Mouse (Mus musculus): Measurements from ENCODE around the gene Ccdc57.
A peak's percentile ranks its signal among the peaks of the same experiment; 100 is the strongest.
"Not testable (repeated sequence)": the region's sequence is repeated elsewhere in the genome, so short reads cannot be mapped to it uniquely, and the experiment has no call there.

The Ccdc57 gene

GRCm38 (mm10) chr11:120852083-120852935 lies 80.4 kb downstream of the Ccdc57 start:
- peak; percentile 25 for DNase-seq (ENCODE audit: low read depth, low spot score)

DNA sequence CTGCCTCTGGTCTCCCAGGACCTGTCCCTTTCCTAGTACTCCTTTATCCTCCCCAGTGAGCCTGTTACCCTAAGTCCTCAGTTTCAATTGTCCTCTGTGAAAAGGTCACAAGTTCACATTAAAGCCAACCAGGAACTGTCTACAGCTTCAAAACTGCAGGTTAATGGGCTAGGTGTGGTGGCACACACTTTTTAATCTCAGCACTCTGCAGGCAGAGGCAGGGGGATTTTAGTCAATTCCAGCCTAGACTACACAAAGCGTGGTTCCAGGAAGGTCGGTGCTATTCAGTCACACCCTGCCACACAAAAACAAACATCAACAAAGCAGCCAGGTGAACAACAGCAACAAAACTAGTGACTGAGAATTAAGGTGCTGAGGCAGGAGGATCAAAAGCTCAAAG lies 81.1 kb downstream of the Ccdc57 start:
- DNase-seq (ENCODE audit: low read depth, low spot score): no peak

DNA sequence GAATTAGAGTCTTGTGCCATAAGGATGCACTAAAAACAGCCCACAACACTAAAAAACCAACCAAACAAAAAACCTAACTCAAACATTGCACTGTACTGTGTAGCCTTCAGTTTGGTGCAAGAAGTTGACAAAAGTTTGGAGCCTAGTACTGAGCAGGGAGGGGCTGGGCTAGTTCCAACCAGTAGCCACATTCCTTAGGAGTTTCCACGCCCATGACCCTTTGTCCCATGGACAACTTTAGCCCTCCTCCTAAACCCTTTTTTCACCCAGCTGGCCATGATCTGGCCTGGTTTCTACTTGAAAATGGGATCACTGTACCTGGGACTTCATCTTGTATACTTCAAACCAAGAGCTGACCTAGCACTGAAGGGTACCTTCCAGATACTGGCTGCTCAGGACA lies 81.5 kb downstream of the Ccdc57 start:
- DNase-seq (ENCODE audit: low read depth, low spot score): no peak

DNA sequence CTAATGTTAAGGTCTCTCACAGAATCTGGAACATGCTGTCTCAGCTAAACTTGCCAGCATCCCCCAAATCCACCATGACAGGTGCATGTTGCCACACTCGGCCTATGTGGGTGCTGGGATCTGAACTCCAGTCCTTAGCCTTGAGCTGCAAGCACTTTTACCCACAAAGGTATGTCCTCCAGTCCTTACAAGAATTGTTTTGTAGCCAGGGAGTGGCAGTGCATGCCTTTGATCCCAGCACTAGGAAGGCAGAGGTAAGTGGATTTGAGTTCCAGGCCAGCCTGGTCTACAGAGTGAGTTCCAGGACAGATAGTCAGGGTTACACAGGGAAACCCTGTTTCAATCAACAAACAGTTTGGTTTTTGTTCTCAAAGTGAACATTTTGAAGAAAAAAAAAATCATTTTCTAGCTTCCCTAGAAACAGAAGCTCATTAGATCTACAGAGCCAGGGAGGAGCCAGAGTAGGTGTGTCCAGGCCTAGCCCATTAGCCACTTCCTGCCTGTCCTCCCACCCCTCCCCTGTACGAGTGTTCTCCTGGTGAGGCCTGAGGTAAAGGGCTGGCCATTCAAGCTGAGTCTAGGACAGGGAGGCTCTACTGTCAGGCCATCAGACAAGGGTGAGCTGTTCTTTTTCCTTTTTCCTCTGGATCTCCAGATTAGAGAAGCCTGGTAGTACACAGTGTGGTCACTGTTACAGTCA lies 82.2 kb downstream of the Ccdc57 start:
- DNase-seq (ENCODE audit: low read depth, low spot score): no peak

DNA sequence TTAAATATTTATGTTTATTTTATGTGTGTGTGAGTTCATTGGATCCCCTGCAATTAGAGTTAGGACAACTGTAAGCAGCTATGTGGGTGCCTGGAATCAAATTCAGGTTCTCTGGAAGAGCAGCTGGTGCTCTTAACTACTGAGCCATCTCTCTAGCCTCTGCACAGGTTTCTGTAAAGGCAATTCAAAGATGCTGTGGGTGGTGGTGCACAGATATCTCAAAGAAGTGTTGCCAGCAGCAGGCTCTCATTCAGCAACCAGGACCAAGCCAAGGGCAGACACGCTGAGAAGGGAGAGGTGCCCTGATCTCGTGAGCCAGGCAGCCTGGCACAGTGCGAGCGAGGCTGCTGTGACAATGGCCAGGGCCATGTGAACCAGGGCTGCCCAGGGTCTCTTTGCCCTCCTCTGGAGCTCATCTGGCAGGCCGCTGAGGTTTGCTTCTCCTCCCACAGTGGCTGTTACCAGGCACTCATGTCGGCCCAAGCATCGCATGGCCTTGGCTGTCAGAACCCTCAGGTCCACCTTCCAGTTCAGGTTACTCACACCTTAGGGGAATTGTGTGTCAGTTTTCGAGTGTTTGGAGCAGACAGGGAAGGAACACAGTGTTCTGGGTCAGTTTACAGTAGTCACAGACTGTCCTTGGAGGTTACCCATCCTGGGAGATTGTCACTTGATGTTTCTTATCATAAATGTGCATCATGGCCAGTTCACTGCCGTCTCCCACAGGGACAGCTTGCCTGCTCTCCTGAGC lies 85.8 kb downstream of the Ccdc57 start:
- DNase-seq (ENCODE audit: low read depth, low spot score): peak; percentile 56

DNA sequence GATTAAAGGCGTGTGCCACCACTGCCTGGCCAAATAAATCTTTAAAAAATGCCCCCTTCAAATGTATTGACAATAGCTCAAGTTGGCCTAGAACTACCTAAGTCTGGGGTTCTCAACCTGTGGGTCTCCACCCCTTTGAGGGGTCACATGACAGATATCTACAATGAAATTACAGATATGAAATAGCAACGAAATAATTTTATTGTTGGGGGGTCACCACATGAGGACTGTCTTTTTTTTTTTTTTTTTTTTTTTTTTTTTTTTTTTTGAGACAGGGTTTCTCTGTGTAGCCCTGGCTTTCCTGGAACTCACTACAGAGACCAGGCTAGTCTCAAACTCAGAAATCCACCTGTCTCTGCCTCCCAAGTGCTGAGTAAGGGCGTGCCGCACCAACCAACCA lies 88.3 kb downstream of the Ccdc57 start:
- DNase-seq (ENCODE audit: low read depth, low spot score): no peak

- no peak for DNase-seq (ENCODE audit: low read depth, low spot score)
Measured at GRCm38 (mm10) chr11:120833555-120834280, 99.0 kb downstream of the Ccdc57 start.

GRCm38 (mm10) chr11:120832962-120833361 lies 99.7 kb downstream of the Ccdc57 start:
- not testable (repeated sequence) for DNase-seq (ENCODE audit: low read depth, low spot score)

DNA sequence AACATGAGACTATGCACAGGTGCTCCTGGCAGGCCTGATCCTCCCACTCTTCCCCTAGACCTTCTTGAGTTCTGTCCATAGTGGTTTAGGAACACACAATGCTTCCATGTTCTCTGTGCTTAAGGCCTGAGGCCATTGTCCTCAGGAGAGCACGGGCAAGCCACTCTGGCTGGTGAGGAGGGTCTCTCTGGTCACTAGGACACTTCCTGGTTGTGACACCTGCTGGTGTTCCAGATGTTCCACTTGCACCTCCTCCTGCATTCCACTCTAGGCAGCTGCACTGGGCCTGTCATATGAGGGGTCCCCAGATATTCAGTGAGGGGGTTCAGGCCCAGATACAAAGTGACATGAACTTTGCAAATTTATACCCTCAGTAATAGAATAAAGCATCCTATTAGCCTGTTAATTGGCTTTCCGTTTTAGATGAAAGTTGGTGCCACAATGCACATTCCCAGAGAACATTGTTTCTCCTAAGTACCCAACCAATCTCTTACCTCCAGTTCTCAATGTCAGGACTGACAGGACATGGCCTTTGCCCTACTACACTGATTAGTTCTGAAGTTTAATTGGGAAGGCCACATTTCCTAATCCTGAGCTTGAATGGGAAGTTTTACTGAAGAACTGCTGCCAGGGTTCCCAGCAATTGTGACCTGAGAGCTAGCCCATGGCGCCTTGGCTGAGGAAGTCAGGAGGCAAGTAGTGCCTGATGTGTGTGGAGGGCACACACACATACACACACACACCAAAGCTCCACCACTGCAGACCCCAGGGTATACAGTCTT lies 100.8 kb downstream of the Ccdc57 start:
- DNase-seq (ENCODE audit: low read depth, low spot score): no peak

GRCm38 (mm10) chr11:120830686-120831085 lies 102.0 kb downstream of the Ccdc57 start:
- DNase-seq (ENCODE audit: low read depth, low spot score): no peak

DNA sequence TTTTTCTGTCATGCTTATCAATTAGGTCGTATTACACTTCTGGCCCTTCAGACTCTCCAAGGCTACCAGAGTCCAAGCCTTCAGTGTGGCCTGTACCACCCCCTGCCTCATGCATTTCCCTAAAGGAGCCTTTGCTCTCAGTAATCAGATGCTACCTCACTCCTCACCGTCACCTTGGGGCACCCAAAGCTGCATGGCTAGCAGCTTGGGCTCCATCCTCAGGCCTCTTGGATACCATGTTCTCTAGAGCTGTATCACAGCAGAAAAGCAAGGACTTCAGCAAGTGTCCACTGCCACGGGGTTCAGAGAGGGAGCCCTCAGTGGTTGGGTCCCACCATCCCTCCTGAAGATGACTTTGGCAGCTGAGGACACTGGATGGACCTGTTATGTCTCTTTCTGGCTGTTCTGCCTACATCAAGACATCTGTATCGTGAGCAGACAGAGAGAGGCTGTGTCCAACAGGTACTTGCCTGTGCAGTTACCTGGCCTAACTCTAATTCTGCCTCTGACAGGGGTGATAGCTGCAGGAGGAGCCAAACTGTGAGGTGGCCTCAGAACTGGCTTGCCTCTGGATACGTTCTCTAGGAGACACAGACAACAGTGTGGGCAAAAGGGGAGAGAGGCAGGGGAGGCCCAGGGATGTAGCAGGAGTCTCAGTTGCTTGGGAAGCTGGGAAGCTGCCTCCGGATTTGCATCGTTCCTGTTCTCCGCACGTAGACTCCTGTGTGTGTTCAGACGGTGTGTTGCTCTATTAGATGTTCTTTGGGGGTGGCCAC lies 102.7 kb downstream of the Ccdc57 start:
- no peak for DNase-seq (ENCODE audit: low read depth, low spot score)

DNA sequence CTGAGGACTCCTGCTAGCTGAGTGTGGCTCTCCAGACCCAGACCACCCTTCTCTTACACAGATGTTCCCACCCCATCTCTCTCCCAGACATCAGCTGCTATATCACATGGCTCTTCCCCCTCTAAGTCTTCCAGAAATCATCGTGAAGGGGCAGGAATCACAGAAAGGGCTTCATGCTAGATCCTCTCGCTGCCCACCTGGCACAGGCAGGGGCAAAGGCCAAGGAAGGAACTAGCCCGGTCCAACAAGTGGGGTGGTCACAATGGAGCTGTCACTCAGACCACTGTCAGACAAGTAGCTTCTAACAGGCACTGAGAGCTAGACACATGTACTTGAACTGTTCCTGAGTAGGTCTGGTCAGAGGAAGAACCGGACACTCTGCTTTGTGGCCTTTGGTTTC lies 104.3 kb downstream of the Ccdc57 start:
- DNase-seq (ENCODE audit: low read depth, low spot score): no peak

DNA sequence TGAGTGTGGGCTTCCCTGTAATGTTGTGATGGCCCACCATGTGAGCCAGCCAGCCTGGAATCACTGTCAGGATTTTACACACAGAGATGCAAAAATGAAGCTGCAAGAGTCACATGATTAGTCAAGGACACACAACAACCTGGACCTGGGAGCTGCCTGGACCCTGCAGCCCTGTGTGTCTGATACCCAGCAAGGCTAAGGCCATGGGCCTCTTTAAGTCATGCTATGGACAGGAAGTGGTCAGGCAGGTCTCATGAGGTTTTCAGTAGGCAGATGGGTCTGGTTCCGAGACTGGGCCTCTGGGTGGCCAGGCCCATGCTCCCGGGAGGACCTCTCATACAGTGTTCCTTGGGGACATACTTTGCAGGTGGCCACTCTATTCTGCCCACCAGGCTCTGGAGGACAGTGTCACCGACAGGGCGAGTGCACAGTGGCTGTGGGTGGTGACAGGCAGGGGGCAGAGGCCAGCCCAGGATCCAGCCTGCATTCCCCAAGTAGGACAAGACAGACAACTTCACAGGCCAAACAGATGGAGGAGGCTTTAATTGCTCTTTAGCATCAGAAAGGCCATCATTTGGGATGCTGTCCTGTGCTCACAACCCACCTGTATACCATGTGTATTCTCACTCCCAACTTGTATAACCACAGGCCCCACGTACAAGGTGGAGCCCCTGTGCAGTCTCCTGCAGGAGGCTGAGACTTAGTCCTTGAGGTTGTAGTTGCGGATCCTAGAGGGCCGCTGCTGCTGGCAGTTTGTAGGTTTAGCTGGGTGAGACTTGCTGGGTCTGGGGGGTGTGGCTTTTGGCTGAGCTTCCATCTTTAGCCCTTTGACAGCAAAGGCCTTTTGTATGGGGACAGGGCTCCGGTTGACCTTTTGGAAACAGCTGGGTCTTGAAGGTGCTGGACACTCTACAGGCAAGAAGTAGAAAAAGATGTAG lies 106.4 kb downstream of the Ccdc57 start:
- DNase-seq (ENCODE audit: low read depth, low spot score): no peak

GRCm38 (mm10) chr11:120825289-120825863 lies 107.3 kb downstream of the Ccdc57 start:
- no peak for DNase-seq (ENCODE audit: low read depth, low spot score)

DNA sequence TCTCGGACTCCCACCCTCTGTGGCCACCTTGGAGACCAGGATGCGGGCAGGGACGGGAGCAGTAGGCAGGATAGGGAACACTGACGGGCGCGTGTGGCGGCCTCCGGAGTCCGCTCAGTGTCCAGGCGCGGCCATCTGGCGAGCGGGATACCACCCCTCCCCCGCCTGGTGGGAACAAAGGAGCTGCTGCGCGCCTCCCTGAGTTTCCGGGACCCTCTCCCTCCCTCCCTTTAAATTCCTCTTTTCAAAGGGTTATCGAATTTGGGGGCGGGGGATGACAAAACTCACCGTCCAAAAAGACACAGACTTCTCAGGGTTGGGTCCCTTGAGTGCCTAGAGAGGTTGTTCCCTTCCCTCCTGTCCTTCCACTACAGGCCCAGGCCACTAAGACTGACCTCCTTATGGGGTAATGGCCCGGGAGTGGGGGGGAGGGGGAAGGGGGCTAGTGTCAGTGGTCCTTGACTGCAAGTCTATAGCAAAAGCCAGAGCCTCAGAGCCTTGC lies 107.8 kb downstream of the Ccdc57 start:
- no peak for DNase-seq (ENCODE audit: low read depth, low spot score)

DNA sequence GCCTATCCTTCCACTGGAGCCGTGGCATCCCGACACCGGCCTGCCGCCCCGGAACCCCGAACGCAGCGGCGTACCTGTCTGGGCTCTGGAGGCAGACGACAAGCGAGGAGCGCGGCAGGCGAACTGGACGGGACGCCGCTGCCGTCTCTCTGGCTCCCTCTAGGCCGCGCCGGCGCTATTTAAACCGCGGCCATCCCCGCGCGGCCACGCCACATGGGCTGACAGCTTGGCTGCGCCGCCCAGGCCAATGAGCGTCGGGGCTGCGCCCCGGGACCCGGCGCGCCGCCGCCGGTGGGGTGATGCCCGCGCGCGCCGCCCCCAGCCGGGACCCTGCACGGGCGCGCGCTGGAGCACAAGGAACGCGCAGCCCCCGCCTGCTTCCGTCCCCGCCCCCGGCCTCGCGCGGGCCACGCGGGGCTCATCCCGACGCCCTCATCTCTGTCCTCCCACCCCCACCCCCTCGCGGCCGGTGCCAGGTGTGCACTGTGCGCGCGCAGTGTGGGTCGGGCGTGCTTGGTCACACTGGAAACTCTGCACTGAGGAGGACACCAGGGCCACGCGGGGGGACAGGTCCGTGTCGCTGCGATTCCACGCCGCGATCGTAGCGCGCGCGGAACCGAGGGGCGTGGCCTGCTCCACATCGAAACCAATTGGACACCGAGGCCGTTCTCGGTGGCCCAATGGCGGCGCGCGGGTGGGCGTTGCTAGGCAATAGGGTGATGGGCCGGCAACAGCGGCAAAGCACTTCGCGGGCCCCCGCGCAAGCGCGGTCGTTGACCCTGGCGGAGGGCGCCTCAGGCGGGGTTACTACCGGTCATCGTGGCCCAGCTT lies 108.5 kb downstream of the Ccdc57 start, which contains the start of gene Fasn:
Gene Fasn, minus strand, starts transcription at position 592 of the 831 bp plus-strand sequence.
- peak; percentile 92 for DNase-seq (ENCODE audit: low read depth, low spot score)

- DNase-seq (ENCODE audit: low read depth, low spot score): peak; percentile 23
Measured at GRCm38 (mm10) chr11:120823551-120823947, 109.1 kb downstream of the Ccdc57 start.
